Mouse (Mus musculus) B cell, adult 67 days (primary cell): ENCODE data around the gene Tnfaip1. TPM values are rescaled to one million over a fixed set of nuclear protein-coding genes. Genes with fewer than 3 reads are reported as not detected.

Experiments
- total RNA-seq, 2 experiments: library from RNA; stranded (reverse); gene quantifications; 4 replicates each; pipeline ENCODE4 v1.2.4; 2023

The Tnfaip1 gene
- 10 to 100 TPM; 16.6 to 19.0 TPM for total RNA-seq

GRCm38 (mm10) chr11:78536080-78536689 lies at the start of gene Tnfaip1, which contains the start of gene Ift20:
TSS of gene Tnfaip1 (minus strand) at chr11:78536332.
TSS of gene Ift20 (plus strand) at chr11:78536361.

GRCm38 (mm10) chr11:78550168-78551058 lies 14.3 kb upstream of the Tnfaip1 start, which contains the start of gene Tmem97:
TSS of gene Tmem97 (minus strand) at chr11:78550777.

DNA sequence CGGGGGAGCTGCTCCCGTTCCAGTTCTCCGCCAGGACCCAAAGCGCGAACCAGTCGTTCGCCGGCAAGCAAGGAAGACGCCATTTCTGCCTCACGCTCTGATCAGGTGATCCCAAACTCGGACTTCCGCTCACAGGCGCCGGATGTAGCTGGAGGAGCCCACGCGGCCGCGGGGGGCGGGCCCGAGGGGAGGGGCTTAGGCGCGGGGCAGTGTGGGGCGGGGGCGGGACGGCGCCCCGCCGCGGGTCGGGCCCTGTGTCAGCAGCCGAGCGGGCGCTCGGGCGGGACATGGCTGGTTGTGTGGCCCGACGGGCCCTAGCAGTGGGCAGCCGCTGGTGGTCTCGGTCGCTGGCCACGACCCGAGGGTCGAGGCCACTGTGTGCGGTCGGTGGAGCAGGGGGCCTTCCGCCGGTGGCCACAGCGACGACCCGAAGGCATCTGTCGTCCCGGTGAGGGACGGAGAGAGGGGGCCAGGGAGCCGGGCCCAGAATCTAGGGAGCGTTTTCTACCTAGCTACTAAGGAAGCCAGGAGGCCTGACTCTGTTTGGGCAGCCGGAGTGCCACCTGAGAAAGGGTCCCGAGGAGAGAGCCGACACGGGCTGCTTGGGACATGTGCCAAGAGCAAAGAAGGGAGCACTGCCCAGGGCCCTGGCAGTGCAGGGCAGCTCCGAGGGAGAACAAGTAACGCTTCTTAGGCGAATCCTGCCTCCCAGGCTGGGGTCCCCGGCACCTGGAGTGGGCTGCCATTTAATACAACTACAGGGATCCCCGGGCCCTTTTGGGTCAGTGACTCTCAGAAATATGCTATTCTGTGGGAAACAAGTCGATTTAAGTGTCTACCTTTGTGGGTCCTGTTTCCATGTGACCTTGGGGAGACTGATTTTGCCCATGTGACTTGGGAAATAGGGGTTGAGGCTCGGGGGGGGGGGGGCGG lies 23.8 kb downstream of the Tnfaip1 start, which contains the start of the genes Tmem199 and Poldip2:
Gene Tmem199, minus strand, starts transcription at position 148 of the 933 bp plus-strand sequence.
Gene Poldip2, plus strand, starts transcription at position 169 of the 933 bp plus-strand sequence.

DNA sequence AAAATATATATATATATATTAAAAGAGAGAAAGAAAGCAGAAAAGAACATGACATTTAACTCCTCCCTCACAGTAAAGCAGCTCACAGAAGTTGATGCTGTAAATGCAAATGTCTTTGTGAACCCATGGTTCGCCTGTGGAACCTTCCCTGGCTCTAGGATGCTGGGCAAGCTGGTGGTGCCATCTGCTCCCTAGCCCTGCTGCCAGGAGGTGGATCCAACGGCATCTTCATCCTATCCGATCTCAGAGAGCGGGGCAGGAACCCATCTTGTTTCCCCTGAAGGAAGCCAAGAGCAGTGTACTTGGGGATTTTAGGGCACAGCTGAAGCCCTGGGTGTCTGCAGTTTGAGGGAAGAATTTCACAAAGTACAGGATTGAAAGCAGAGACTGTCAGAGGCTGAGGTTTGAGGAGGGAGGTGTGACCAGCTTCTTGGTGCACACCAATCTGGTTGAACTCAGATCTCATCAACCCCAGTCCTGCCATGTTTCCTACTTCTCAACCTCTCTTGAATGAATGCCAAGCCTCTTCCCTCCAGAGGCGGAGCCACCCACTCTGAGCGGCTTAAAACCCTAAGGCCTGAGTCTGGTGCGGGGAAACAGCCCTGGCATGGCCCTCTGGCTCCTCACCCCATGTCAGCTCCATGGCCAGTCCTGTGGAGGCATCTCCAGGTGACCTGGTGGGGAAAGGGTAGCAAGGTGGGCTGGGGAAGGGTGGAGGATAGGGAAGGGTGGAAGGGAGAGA lies 33.1 kb downstream of the Tnfaip1 start, which contains the start of gene Sebox:
Gene Sebox, plus strand, starts transcription at position 539 of the 742 bp plus-strand sequence.

GRCm38 (mm10) chr11:78499004-78499403 lies 37.1 kb downstream of the Tnfaip1 start, which contains the start of gene Vtn:
TSS of gene Vtn (plus strand) at chr11:78499091.

GRCm38 (mm10) chr11:78497544-78498522 lies 38.3 kb downstream of the Tnfaip1 start, which contains the start of gene Sarm1:
TSS of gene Sarm1 (minus strand) at chr11:78497754.

Other genes starting within 250 kb of the Tnfaip1 start
- gene BC030499, start 245.5 kb downstream of the Tnfaip1 start, total RNA-seq = 1 to 10 TPM; 2.7 to 4.4 TPM
- 1 to 10 TPM; 2.3 to 3.7 TPM for gene Spag5, start 234.8 kb downstream of the Tnfaip1 start, total RNA-seq
- 10 to 100 TPM; 45.7 to 48.3 TPM for gene Aldoc, start 213.4 kb downstream of the Tnfaip1 start, total RNA-seq
- gene Pigs, start 207.9 kb downstream of the Tnfaip1 start, total RNA-seq = 10 to 100 TPM; 58.7 to 61.3 TPM
- 10 to 100 TPM; 58.2 to 68.7 TPM for gene Unc119, start 192.8 kb downstream of the Tnfaip1 start, total RNA-seq
- not detected for gene Foxn1, start 149.8 kb downstream of the Tnfaip1 start, total RNA-seq
- not detected for gene Slc13a2, start 114.1 kb downstream of the Tnfaip1 start, total RNA-seq
- under 1 TPM in 1 of 2 experiments, not detected in 1; 0.90 TPM for gene Slc46a1, start 70.6 kb downstream of the Tnfaip1 start, total RNA-seq
- 1 to 10 TPM; 2.5 to 2.9 TPM for gene Sarm1, start 38.6 kb downstream of the Tnfaip1 start, total RNA-seq
- not detected for gene Vtn, start 37.2 kb downstream of the Tnfaip1 start, total RNA-seq
- not detected for gene Sebox, start 32.9 kb downstream of the Tnfaip1 start, total RNA-seq
- 10 to 100 TPM; 37.6 to 40.0 TPM for gene Tmem199, start 24.2 kb downstream of the Tnfaip1 start, total RNA-seq
- 10 to 100 TPM; 41.5 to 53.0 TPM for gene Poldip2, start 24.1 kb downstream of the Tnfaip1 start, total RNA-seq
- 10 to 100 TPM; 32.9 to 33.5 TPM for gene Ift20, start within 50 bp of the Tnfaip1 start, total RNA-seq
- 1 to 10 TPM; 5.5 to 6.2 TPM for gene Tmem97, start 14.4 kb upstream of the Tnfaip1 start, total RNA-seq
- 10 to 100 TPM; 24.4 to 25.4 TPM for gene Nlk, start 161.0 kb upstream of the Tnfaip1 start, total RNA-seq
- 10 to 100 TPM; 12.5 to 15.4 TPM for gene Ccnq, start 215.4 kb upstream of the Tnfaip1 start, total RNA-seq